Mouse (Mus musculus) spleen, embryonic (tissue): ENCODE data around the gene Max.

Experiments used
- CTCF ChIA-PET: fragments of 350-600 bp; sonication (Branson Sonifier 250); formaldehyde crosslinking; loops from one replicate; lab custom pipeline; 2022; lab: Charles Lee

Gene Max

GRCm38 (mm10) chr12:76889404-76890184 lies 72.4 kb downstream of the Max start:
- CTCF ChIA-PET: interaction anchor here (0.6 kb wide), 1 partner anchor 17 kb away, joined by 3 read pairs; no protein-coding TSS in a partner anchor

- CTCF ChIA-PET: no interaction called here
Observed at GRCm38 (mm10) chr12:76887941-76888340, 74.1 kb downstream of the Max start.
